Mouse (Mus musculus) cerebellum, adult 11-12 months (tissue): ENCODE measurements around the gene Map4k1.

Experiments
- DNase-seq: peaks from one replicate; pipeline ENCODE4 v3.0.0; 2022

The Map4k1 gene

DNA sequence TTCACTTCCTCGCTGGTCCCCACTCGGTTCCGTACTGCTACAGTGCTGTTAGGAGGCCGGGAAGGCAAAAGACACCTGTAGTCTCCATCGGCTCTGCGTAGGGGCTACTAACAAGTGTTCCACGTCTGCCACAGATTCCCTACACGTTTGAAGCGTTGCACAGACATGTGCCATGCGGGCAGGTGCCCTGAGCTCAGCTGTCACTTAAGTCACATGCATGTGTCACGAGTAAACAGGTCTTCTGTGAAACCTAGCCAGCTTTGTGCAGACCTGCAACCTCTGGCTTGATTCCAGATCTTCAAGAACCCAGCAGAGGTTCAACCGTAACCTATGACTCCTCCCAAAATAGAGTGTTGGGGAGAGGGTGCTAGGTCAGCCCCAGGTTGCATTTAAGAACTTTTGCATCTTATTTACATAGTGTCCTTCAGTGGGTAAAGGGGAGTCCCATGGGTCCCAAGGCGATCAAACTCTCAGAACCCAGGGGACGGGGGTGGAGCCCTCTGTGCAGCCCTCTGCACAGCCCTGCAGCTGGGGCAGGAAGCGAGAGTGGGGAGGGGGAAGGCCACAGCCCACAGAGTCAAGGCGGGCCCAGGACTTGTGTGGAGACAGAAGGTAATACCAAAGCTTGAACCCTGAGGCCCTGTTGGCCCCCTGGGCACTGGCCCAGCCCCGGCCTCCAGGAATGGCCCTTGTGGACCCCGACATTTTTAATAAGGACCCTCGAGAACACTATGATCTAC lies 594 bp downstream of the Map4k1 start:
- DNase-seq: no peak

- DNase-seq: peak; percentile 55
Measured at GRCm38 (mm10) chr7:28983141-28983564, 1.3 kb downstream of the Map4k1 start.

- no peak for DNase-seq
Measured at GRCm38 (mm10) chr7:28983849-28984248, 2.0 kb downstream of the Map4k1 start.

GRCm38 (mm10) chr7:28984452-28984851 lies 2.6 kb downstream of the Map4k1 start:
- DNase-seq: no peak

DNA sequence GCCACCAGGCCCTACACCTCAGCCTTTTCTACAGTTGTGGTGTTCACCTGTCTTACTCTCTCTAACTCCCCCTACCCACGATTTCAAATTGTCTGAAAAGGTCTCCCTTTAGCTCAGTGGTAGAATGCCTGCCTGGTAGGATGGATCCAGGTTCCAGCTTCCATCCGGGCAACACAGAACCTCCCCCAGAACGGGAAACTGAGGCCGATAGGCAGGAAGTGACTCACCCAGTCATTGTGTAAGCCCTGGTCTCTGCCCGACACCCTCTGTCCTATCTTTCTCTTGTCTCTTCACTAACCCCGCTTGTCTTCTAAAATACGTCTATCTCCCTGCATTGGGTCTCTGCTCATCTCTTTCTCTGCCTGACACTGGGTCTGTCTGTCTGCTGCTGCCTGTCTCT lies 3.4 kb downstream of the Map4k1 start:
- no peak for DNase-seq

- no peak for DNase-seq
Measured at GRCm38 (mm10) chr7:28990766-28991273, 9.0 kb downstream of the Map4k1 start.

- no peak for DNase-seq
Measured at GRCm38 (mm10) chr7:28991616-28992015, 9.8 kb downstream of the Map4k1 start.

GRCm38 (mm10) chr7:28992997-28993396 lies 11.1 kb downstream of the Map4k1 start:
- no peak for DNase-seq

DNA sequence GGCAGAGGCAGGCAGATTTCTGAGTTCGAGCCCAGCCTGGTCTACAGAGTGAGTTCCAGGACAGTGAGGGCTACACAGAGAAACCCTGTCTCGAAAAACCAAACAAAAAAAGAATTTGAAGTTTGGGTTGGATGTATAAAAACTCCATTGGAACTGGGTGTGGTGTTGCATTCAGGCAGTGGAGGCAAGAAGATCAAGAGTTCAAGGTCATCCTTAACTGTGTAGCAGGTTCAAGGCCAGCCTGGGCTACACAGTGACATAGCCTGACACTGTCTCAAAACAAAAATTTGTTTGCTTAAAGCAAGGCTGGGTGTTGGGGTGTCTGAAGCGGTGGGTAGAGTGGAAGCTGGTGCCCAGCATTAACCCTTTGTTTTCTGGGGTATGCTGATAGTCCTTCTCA lies 11.6 kb downstream of the Map4k1 start:
- DNase-seq: no peak

- no peak for DNase-seq
Measured at GRCm38 (mm10) chr7:29000651-29001605, 19.1 kb downstream of the Map4k1 start.

DNA sequence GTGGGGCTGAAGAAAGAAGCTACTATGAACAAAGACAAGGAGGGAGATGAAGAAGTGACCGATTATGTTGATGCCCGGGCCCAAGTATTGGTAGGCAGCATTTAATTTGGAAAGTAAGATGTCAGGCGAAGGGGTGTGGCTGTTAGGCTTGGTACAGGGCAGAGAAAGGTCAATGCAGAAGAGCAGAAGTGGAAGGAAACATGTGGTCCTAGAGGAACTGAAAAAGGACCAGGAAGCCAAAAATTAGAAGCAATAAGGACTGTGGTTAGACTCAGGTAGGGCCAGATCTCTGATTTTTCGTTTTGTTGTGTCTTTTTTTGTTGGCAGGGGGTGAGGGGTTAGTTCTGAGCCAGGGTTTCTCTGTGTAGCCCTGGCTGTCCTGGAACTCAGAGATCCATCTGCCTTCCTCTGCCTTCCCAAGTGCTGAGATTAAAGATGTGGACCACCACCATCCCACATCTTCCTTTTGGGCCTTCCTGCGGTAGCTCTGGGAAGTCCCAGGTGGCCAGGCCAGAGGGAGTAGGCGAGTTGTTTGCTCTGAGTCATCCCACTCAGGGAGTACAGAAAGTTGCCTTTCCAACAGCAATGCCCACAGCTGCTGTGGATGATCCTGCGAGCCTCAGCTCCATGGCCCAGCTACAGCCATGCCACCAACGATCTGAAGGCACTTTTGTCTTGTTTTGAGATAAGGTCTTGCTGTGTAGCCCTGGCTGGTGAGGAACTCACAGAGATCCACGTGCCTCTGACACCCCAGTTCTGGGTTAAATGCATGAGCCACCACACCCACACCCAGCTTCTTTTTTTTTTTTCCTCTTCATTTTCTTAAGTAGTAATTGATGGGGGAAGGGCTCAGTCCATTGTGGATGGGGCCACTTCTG lies 25.6 kb downstream of the Map4k1 start:
- no peak for DNase-seq

DNA sequence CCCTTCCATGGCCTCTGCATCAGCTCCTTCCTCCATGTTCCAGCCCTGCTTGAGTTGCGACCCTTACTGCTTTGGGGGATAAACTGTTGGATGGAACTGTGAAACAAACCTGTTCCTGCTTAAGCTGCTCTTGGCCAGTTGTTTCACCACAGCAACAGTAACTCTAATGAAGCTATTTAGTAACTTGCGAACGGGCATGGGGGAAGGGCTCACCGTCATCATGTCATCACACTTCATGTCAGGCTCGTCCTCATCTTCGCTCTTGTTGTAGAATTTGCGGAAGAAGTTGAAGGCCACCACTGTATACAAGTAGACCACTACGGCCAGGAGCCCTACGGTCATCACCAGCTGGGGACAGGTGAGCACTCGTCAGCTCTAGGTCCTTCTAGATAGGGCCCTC lies 26.3 kb downstream of the Map4k1 start:
- DNase-seq: no peak

DNA sequence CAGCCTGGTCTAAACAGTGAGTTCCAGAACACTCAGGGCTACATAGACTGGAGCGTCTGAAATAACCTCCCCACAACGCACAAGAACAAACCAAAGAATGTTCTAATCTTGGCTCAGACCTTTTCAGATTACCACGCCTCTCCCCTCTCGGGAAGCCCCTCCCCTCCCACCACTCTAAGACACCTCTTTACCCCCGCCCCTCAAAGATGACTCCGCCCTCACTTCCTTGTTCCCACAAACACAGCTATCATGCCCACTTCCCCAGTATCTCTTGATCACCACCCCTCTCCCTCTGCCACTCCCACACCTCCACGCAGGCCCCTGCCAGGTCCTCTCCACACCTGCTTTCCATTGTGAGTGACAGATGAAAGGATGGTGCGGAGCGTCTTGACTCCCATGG lies 26.9 kb downstream of the Map4k1 start:
- DNase-seq: no peak

- DNase-seq: no peak
Measured at GRCm38 (mm10) chr7:29014984-29015383, 33.1 kb downstream of the Map4k1 start.

- DNase-seq: no peak
Measured at GRCm38 (mm10) chr7:29016440-29016839, 34.6 kb downstream of the Map4k1 start.

GRCm38 (mm10) chr7:29017222-29017621 lies 35.4 kb downstream of the Map4k1 start:
- no peak for DNase-seq

GRCm38 (mm10) chr7:29019447-29020220 lies 37.8 kb downstream of the Map4k1 start:
- DNase-seq: no peak

- no peak for DNase-seq
Measured at GRCm38 (mm10) chr7:29022479-29022878, 40.6 kb downstream of the Map4k1 start.

- no peak for DNase-seq
Measured at GRCm38 (mm10) chr7:29023514-29023913, 41.7 kb downstream of the Map4k1 start.

- DNase-seq: no peak
Measured at GRCm38 (mm10) chr7:29025566-29025965, 43.7 kb downstream of the Map4k1 start.

DNA sequence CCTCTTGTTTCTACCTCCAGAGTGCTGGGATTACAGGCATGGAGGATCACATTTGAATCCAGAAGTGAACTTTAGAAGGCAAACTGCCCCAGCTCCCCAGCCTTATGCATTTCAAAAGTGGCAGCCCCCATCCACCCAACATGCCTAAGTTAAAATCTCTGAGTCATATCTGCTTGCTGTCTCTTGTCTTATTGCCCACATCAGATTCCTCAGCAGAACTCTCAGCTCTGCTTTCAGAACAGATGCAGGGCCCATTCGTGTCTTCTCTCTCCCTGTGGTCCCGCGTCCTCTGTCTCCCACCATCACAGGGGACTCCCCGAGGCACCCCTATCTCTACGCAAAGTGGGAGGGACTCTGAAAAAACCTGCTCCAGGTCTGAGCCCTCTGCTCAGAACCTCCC lies 44.3 kb downstream of the Map4k1 start:
- no peak for DNase-seq

DNA sequence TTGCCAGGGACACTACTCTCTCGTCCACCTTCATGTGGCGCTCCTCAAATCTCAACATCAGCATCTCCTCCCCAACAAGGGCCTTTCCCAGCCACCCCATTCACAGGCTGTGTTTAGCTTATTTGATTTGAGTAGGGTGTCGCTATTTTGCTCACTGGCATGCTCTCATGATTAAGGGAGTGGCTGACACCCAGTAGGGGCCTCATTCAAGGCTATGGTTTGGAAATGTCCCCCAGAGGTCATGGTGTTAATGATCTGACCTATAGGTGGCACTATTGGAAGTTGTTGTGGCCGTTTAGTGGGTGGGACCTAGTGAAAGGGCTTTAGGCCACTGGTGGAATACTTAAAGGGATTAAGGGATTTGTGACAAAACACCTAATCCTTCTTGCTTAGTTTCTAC lies 45.0 kb downstream of the Map4k1 start:
- no peak for DNase-seq
